Mouse (Mus musculus): ENCODE data around the gene C1qtnf7. TPM values are rescaled to one million over a fixed set of nuclear protein-coding genes. Genes with fewer than 3 reads are reported as not detected.

Gene C1qtnf7
- polyA plus RNA-seq, 1 experiment from 2014 or later = 7.8 TPM

GRCm38 (mm10) chr5:43539871-43540270 lies 24.5 kb downstream of the C1qtnf7 start:
- ATAC-seq (ENCODE audit: insufficient number of reproducible peaks, insufficient read depth, low FRiP score, low TSS enrichment, low read depth) = no peak
- Histone ChIP-seq H3K27me3 (no peaks in the 10 kb centered on the region), H3K36me3 (no peaks in the 10 kb centered on the region), H3K9me3 (peaks cover 7% of the 10 kb centered on the region; the same call in 1 of the 2 replicates), H3K4me1 (peaks cover 16% of the 10 kb centered on the region), H3K4me2 (no peak overlapping the region), H3K9ac (no peak overlapping the region), H3K4me3 (no peak overlapping the region), H3K27ac (no peak overlapping the region)

- H3K4me3 ChIP-seq = no peak overlapping the region
- H3K4me1 ChIP-seq = peaks cover 16% of the 10 kb centered on the region
- 92% methylated on average over 5 of the region's 5 CpGs for WGBS
- no peak overlapping the region for H3K27ac ChIP-seq
- no peak overlapping the region for H3K4me2 ChIP-seq
- ATAC-seq (ENCODE audit: insufficient number of reproducible peaks, insufficient read depth, low FRiP score, low TSS enrichment, low read depth) = no peak
- no peak overlapping the region for H3K9ac ChIP-seq
- H3K36me3 ChIP-seq = no peaks in the 10 kb centered on the region
- no peaks in the 10 kb centered on the region for H3K27me3 ChIP-seq
- H3K9me3 ChIP-seq = peaks cover 7% of the 10 kb centered on the region; the same call in 1 of the 2 replicates
Observed at GRCm38 (mm10) chr5:43541492-43541891, 26.2 kb downstream of the C1qtnf7 start.

- no peak for ATAC-seq (ENCODE audit: insufficient number of reproducible peaks, insufficient read depth, low FRiP score, low TSS enrichment, low read depth)
- 60% methylated on average over 7 of the region's 7 CpGs for WGBS
- H3K27me3 ChIP-seq = no peaks in the 10 kb centered on the region
Observed at GRCm38 (mm10) chr5:43542246-43542845, 27.0 kb downstream of the C1qtnf7 start.

GRCm38 (mm10) chr5:43549951-43550350 lies 34.6 kb downstream of the C1qtnf7 start:
- H3K9me3 ChIP-seq = no peaks in the 10 kb centered on the region
- ATAC-seq (ENCODE audit: insufficient number of reproducible peaks, insufficient read depth, low FRiP score, low TSS enrichment, low read depth) = no peak
- H3K27ac ChIP-seq = peak overlapping the region; percentile 2; the same call in 1 of the 2 replicates
- 39% methylated on average over 4 of the region's 4 CpGs for WGBS
- no peaks in the 10 kb centered on the region for H3K36me3 ChIP-seq
- H3K9ac ChIP-seq = no peak overlapping the region
- peaks cover 16% of the 10 kb centered on the region for H3K4me1 ChIP-seq
- H3K4me3 ChIP-seq = no peak overlapping the region
- peak overlapping the region; percentile 24; the same call in 1 of the 2 replicates for H3K4me2 ChIP-seq
- H3K27me3 ChIP-seq = no peaks in the 10 kb centered on the region

More at GRCm38 (mm10) chr5:43542246-43542845, 27.0 kb downstream of the C1qtnf7 start:
- no peak overlapping the region for H3K27ac ChIP-seq
- no peak overlapping the region for H3K9ac ChIP-seq
- H3K4me1 ChIP-seq = peaks cover 16% of the 10 kb centered on the region
- H3K9me3 ChIP-seq = peaks cover 7% of the 10 kb centered on the region; the same call in 1 of the 2 replicates
- no peaks in the 10 kb centered on the region for H3K36me3 ChIP-seq
- H3K4me3 ChIP-seq = no peak overlapping the region
- H3K4me2 ChIP-seq = no peak overlapping the region

- peak overlapping the region; percentile 39; the same call in 1 of the 2 replicates for H3K27ac ChIP-seq
- H3K4me2 ChIP-seq = peak overlapping the region; percentile 24; the same call in 1 of the 2 replicates
- H3K27me3 ChIP-seq = no peaks in the 10 kb centered on the region
- H3K4me1 ChIP-seq = peaks cover 18% of the 10 kb centered on the region
- no peak overlapping the region for H3K4me3 ChIP-seq
- WGBS = 41% methylated on average over 4 of the region's 4 CpGs
- H3K9ac ChIP-seq = no peak overlapping the region
- no peaks in the 10 kb centered on the region for H3K9me3 ChIP-seq
- no peaks in the 10 kb centered on the region for H3K36me3 ChIP-seq
- no peak for ATAC-seq (ENCODE audit: insufficient number of reproducible peaks, insufficient read depth, low FRiP score, low TSS enrichment, low read depth)
Observed at GRCm38 (mm10) chr5:43550444-43550843, 35.1 kb downstream of the C1qtnf7 start.

GRCm38 (mm10) chr5:43554871-43555270 lies 39.5 kb downstream of the C1qtnf7 start:
- no peaks in the 10 kb centered on the region for H3K9me3 ChIP-seq
- H3K4me2 ChIP-seq = no peak overlapping the region
- WGBS = 53% methylated on average over 2 of the region's 2 CpGs
- no peak for ATAC-seq (ENCODE audit: insufficient number of reproducible peaks, insufficient read depth, low FRiP score, low TSS enrichment, low read depth)
- H3K27me3 ChIP-seq = no peaks in the 10 kb centered on the region
- H3K4me3 ChIP-seq = no peak overlapping the region
- no peak overlapping the region for H3K9ac ChIP-seq
- H3K4me1 ChIP-seq = peaks cover 16% of the 10 kb centered on the region
- no peak overlapping the region for H3K27ac ChIP-seq
- no peaks in the 10 kb centered on the region for H3K36me3 ChIP-seq

GRCm38 (mm10) chr5:43555406-43555805 lies 40.1 kb downstream of the C1qtnf7 start:
- no peak overlapping the region for H3K4me2 ChIP-seq
- H3K4me1 ChIP-seq = peaks cover 11% of the 10 kb centered on the region
- no peak overlapping the region for H3K9ac ChIP-seq
- WGBS = 78% methylated on average over 6 of the region's 6 CpGs
- H3K4me3 ChIP-seq = no peak overlapping the region
- H3K9me3 ChIP-seq = no peaks in the 10 kb centered on the region
- H3K36me3 ChIP-seq = no peaks in the 10 kb centered on the region
- ATAC-seq (ENCODE audit: insufficient number of reproducible peaks, insufficient read depth, low FRiP score, low TSS enrichment, low read depth) = no peak
- H3K27me3 ChIP-seq = no peaks in the 10 kb centered on the region
- peak overlapping the region; percentile 44 for H3K27ac ChIP-seq

- H3K27ac ChIP-seq = no peak overlapping the region
- WGBS = 88% methylated on average over 5 of the region's 5 CpGs
- H3K4me2 ChIP-seq = no peak overlapping the region
- no peak overlapping the region for H3K9ac ChIP-seq
- no peak for ATAC-seq (ENCODE audit: insufficient number of reproducible peaks, insufficient read depth, low FRiP score, low TSS enrichment, low read depth)
- no peaks in the 10 kb centered on the region for H3K36me3 ChIP-seq
- H3K4me3 ChIP-seq = no peak overlapping the region
- H3K4me1 ChIP-seq = peaks cover 5% of the 10 kb centered on the region; the same call in 1 of the 2 replicates
- no peaks in the 10 kb centered on the region for H3K27me3 ChIP-seq
- no peaks in the 10 kb centered on the region for H3K9me3 ChIP-seq
Observed at GRCm38 (mm10) chr5:43557436-43557835, 42.1 kb downstream of the C1qtnf7 start.

- H3K4me2 ChIP-seq = no peak overlapping the region
- H3K9me3 ChIP-seq = no peaks in the 10 kb centered on the region
- H3K4me3 ChIP-seq = no peak overlapping the region
- peak overlapping the region; percentile 39; the same call in 1 of the 2 replicates for H3K27ac ChIP-seq
- H3K4me1 ChIP-seq = no peaks in the 10 kb centered on the region; the same call in 1 of the 2 replicates
- 32% methylated on average over 2 of the region's 2 CpGs for WGBS
- H3K9ac ChIP-seq = no peak overlapping the region
- ATAC-seq (ENCODE audit: insufficient number of reproducible peaks, insufficient read depth, low FRiP score, low TSS enrichment, low read depth) = no peak
- no peaks in the 10 kb centered on the region for H3K36me3 ChIP-seq
- no peaks in the 10 kb centered on the region for H3K27me3 ChIP-seq
Observed at GRCm38 (mm10) chr5:43561639-43562252, 46.4 kb downstream of the C1qtnf7 start.

GRCm38 (mm10) chr5:43569720-43570359 lies 54.5 kb downstream of the C1qtnf7 start:
- 70% methylated on average over 3 of the region's 3 CpGs for WGBS
- no peak for ATAC-seq (ENCODE audit: insufficient number of reproducible peaks, insufficient read depth, low FRiP score, low TSS enrichment, low read depth)
- no peaks in the 10 kb centered on the region for H3K27me3 ChIP-seq
- H3K4me2 ChIP-seq = no peak overlapping the region
- no peak overlapping the region for H3K9ac ChIP-seq
- H3K9me3 ChIP-seq = no peaks in the 10 kb centered on the region
- H3K27ac ChIP-seq = no peak overlapping the region
- no peak overlapping the region for H3K4me3 ChIP-seq
- H3K36me3 ChIP-seq = no peaks in the 10 kb centered on the region
- no peaks in the 10 kb centered on the region for H3K4me1 ChIP-seq

- H3K9me3 ChIP-seq = no peaks in the 10 kb centered on the region
- no peak for ATAC-seq (ENCODE audit: insufficient number of reproducible peaks, insufficient read depth, low FRiP score, low TSS enrichment, low read depth)
Observed at GRCm38 (mm10) chr5:43582876-43583275, 67.5 kb downstream of the C1qtnf7 start.

More at GRCm38 (mm10) chr5:43582876-43583275, 67.5 kb downstream of the C1qtnf7 start:
- Histone ChIP-seq H3K4me3 (no peak overlapping the region), H3K4me1 (peaks cover 13% of the 10 kb centered on the region), H3K27me3 (no peaks in the 10 kb centered on the region), H3K27ac (no peak overlapping the region), H3K4me2 (no peak overlapping the region), H3K9ac (no peak overlapping the region), H3K36me3 (no peaks in the 10 kb centered on the region)
- 49% methylated on average over 2 of the region's 2 CpGs for WGBS

Data from embryonic facial prominence, embryonic 13.5 days (tissue).